Mouse (Mus musculus) MEL (cell line): ENCODE measurements around the gene Arid1b.
A peak's percentile ranks its signal among the peaks of the same experiment; 100 is the strongest.

Experiments used
- BHLHE40 ChIP-seq: IDR thresholded peaks from 2 replicates; pipeline ENCODE4 v1.6.1; 2012; ENCODE audit warnings: low read depth, mild to moderate bottlenecking, inconsistent platforms, low read length, improper control_type of control experiment, borderline replicate concordance
- CTCF ChIP-seq, 3 experiments: IDR thresholded peaks in 2 of 3; conservative IDR thresholded peaks in 1 of 3; 2 replicates each; pipeline ENCODE4 v1.5.1; 2011 to 2012; ENCODE audit warnings: low read length in 3 of 3, low read depth in 2 of 3, mild to moderate bottlenecking in 2 of 3, improper control_type of control experiment in 1 of 3, inconsistent platforms in 1 of 3, mixed read lengths in 1 of 3, moderate library complexity in 1 of 3; ENCODE audit not compliant: control insufficient read depth in 1 of 3, insufficient read depth in 1 of 3, poor library complexity in 1 of 3, severe bottlenecking in 1 of 3
- ETS1 ChIP-seq: IDR thresholded peaks from 2 replicates; pipeline ENCODE4 v1.6.1; 2012; ENCODE audit warnings: low read depth, mild to moderate bottlenecking, inconsistent platforms, low read length, improper control_type of control experiment, moderate library complexity
- HCFC1 ChIP-seq: IDR thresholded peaks from 2 replicates; pipeline ENCODE4 v1.6.1; 2012; ENCODE audit warnings: low read depth, mild to moderate bottlenecking, inconsistent platforms, low read length, improper control_type of control experiment, moderate library complexity
- MYC ChIP-seq: IDR thresholded peaks from 2 replicates; pipeline ENCODE4 v1.6.1; 2011; ENCODE audit warnings: low read depth, mild to moderate bottlenecking, low read length, improper control_type of control experiment, moderate library complexity
- POLR2A ChIP-seq, 2 experiments: IDR thresholded peaks; 2 replicates each; pipeline ENCODE4 v1.6.1; 2011 to 2012; ENCODE audit warnings: low read length in 2 of 2, mild to moderate bottlenecking in 2 of 2, control low read depth in 1 of 2, improper control_type of control experiment in 1 of 2, low read depth in 1 of 2, moderate library complexity in 1 of 2; ENCODE audit not compliant: control insufficient read depth in 1 of 2, insufficient read depth in 1 of 2, poor library complexity in 1 of 2
- RAD21 ChIP-seq: IDR thresholded peaks from 2 replicates; pipeline ENCODE4 v1.6.1; 2011; ENCODE audit warnings: mild to moderate bottlenecking, low read depth, low read length, improper control_type of control experiment
- UBTF ChIP-seq: IDR thresholded peaks from 2 replicates; pipeline ENCODE4 v1.6.1; 2012; ENCODE audit warnings: low read depth, mild to moderate bottlenecking, inconsistent platforms, low read length, improper control_type of control experiment, moderate library complexity, borderline replicate concordance; ENCODE audit not compliant: insufficient read depth

DNA sequence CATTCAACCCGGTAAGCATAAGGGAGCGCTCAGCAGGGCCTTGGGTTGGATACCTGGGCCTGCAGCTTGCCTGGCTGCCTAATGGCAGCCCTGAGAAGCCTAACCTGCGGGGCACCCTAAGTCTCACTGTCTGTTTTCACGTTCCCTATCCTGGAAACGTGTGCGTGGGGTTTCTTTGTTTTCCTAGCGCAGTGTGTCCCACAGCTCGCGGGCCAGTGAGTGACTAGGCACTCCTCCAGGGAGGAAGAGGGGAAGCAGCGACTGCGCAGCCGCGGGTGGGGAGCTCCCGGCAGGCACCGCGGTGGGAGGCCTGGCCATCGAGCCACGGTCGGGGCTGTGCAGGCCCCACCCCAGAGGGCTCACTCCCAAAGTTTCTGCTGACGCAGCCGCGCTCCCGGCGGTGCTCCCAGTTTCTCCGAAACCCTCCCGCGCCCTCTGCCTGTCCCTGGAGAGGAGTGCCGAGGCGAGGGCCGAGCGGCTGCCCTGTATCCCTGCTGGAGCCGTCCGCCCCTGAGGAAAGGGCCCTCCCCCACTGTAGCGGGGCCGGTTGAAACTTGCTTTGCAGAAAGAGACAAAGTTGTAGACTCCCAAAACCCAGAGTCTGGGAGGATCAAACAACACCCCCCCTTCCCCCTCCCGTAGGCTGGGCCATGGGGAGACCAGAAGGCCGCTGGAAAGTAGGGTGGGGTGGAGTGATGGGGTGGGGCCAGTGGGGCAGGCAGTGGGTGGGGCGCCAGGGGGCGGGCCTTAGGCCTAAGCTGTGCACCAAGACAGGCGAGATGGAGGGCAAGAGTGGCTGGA lies 195.6 kb downstream of the Arid1b start:
- TF ChIP-seq RAD21 (no peak), MYC (peak; percentile 24; the same call in 1 of the 2 replicates), CTCF (IDR thresholded peaks at IDR 0.05 in 2 of 3, conservative IDR thresholded peaks at IDR 0.05 in 1 of 3; ENCODE audit: control insufficient read depth in 1 of 3, insufficient read depth in 1 of 3, low read depth in 2 of 3, low read length in 3 of 3, poor library complexity in 1 of 3, severe bottlenecking in 1 of 3) (0 out of 6 replicates have a peak, but pooled peaks of 1 of the 3 experiments have one; percentile 6), ETS1 (no peak), UBTF (no peak), HCFC1 (peak; percentile 81), POLR2A (IDR thresholded peaks at IDR 0.05; ENCODE audit: control insufficient read depth in 1 of 2, insufficient read depth in 1 of 2, low read depth in 1 of 2, low read length in 2 of 2, poor library complexity in 1 of 2) (peak; percentile 90 to 97; a peak in 3 of 4 replicates), BHLHE40 (no peak)
